Mouse (Mus musculus): ENCODE measurements around the gene Prkd2.

The Prkd2 gene

GRCm38 (mm10) chr7:16915461-16916340, 73.0 kb downstream of the Prkd2 start:
- CTCF ChIA-PET: no interaction called here

- CTCF ChIA-PET: no interaction called here
Observed at GRCm38 (mm10) chr7:16916342-16917265, 73.9 kb downstream of the Prkd2 start.

GRCm38 (mm10) chr7:16917447-16917846, 74.7 kb downstream of the Prkd2 start:
- CTCF ChIA-PET: no interaction called here

- CTCF ChIA-PET: no interaction called here
Observed at GRCm38 (mm10) chr7:16918014-16918413, 75.3 kb downstream of the Prkd2 start.

GRCm38 (mm10) chr7:16918670-16919069, 76.0 kb downstream of the Prkd2 start:
- CTCF ChIA-PET: interaction anchor here (0.6 to 1.0 kb wide), 2 partner anchors 13 to 24 kb away, joined by 3 read pairs; no protein-coding TSS in a partner anchor

- CTCF ChIA-PET: interaction anchor here (0.6 to 1.0 kb wide), 3 partner anchors 7 to 25 kb away, joined by 3 to 10 read pairs (median 3); no protein-coding TSS in a partner anchor
Observed at GRCm38 (mm10) chr7:16919395-16920149, 76.9 kb downstream of the Prkd2 start.
